Mouse (Mus musculus) megakaryocyte, embryonic 14.5 days (primary cell): ENCODE measurements around the gene 2310022B05Rik. TPM values are rescaled to one million over a fixed set of nuclear protein-coding genes. Genes with fewer than 3 reads are reported as not detected.

ENCODE experiments used
- H3K27me3 ChIP-seq: replicated peaks from 2 replicates; pipeline ENCODE3; 2012; ENCODE audit warnings: inconsistent platforms
- H3K36me3 ChIP-seq: replicated peaks from 2 replicates; pipeline ENCODE3; 2012; ENCODE audit warnings: low read length, inconsistent platforms, mixed read lengths
- H3K4me1 ChIP-seq: 2 replicates; pipeline ENCODE4 v1.6.1; 2012; ENCODE audit warnings: inconsistent platforms
- H3K4me3 ChIP-seq: replicated peaks from 2 replicates; pipeline ENCODE3; 2012; ENCODE audit warnings: moderate library complexity, mild to moderate bottlenecking, inconsistent platforms
- H3K9me3 ChIP-seq: 2 replicates; pipeline ENCODE4 v1.6.1; 2012; ENCODE audit warnings: inconsistent platforms
- FLI1 ChIP-seq: IDR thresholded peaks from 2 replicates; pipeline ENCODE4 v1.6.1; 2012; ENCODE audit warnings: low read length, inconsistent platforms, mixed read lengths
- GATA1 ChIP-seq: IDR thresholded peaks from 3 replicates; pipeline ENCODE4 v1.6.1; 2012; ENCODE audit warnings: mixed read lengths, low read length, inconsistent platforms, borderline replicate concordance
- polyA plus RNA-seq: library from polyadenylated mRNA; stranded (reverse); fragments of >175 nt; gene quantifications from 2 replicates; pipeline ENCODE4 v1.2.3, GENCODE M21; 2012; ENCODE audit warnings: low replicate concordance; ENCODE audit not compliant: insufficient read depth

Gene 2310022B05Rik
- polyA plus RNA-seq, 1 experiment = 7.6 TPM

DNA sequence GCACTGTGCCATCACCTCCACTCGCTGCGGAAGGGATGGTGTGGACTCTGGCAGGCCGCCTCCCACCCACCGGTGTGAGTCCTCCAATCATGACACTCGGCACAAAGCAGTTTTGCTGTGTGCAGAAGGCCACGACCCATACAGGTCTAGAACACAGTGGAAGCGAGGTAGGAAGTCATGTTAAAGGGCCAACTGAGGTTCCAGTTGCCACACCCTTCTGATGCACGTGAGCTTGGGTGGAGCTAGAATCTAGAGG, 28.0 kb downstream of the 2310022B05Rik start:
- Histone ChIP-seq H3K9me3 (no peaks in the 10 kb centered on the region), H3K4me1 (no peaks in the 10 kb centered on the region), H3K36me3 (peaks cover 41% of the 10 kb centered on the region), H3K27me3 (peaks cover 26% of the 10 kb centered on the region), H3K4me3 (no peak overlapping the region)
- TF ChIP-seq FLI1 = no peak
- no peak for TF ChIP-seq GATA1

- TF ChIP-seq GATA1 = no peak
- TF ChIP-seq FLI1 = no peak
- Histone ChIP-seq H3K36me3 (peaks cover 36% of the 10 kb centered on the region), H3K27me3 (peaks cover 29% of the 10 kb centered on the region), H3K4me3 (no peak overlapping the region), H3K4me1 (no peaks in the 10 kb centered on the region), H3K9me3 (no peaks in the 10 kb centered on the region)
These were observed 28.5 kb downstream of the 2310022B05Rik start for GRCm38 (mm10) chr8:124634411-124635246.

GRCm38 (mm10) chr8:124633001-124633703, 30.0 kb downstream of the 2310022B05Rik start:
- no peak overlapping the region for H3K4me3 ChIP-seq

DNA sequence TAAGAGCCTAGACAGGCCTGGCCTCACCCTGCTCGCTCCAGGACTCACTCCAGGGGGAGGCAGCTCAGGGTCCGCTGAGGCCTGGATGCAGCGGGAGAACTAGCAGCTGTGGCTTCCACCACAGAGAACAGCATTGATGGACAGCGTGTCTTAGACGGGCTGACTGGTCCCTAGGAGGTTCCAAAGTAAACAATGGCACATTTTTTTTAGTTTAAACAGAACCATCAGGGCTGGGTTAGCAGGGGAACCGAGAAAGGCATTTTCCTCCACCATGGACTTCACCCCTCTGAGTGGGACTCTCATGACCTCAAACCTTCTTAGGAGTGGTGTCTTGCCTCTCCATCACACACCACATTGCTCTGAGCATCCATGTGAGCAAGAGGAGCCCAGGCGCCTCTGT, 31.2 kb downstream of the 2310022B05Rik start:
- Histone ChIP-seq H3K36me3 (peaks cover 12% of the 10 kb centered on the region), H3K9me3 (peaks cover 2% of the 10 kb centered on the region; the same call in 1 of the 2 replicates), H3K27me3 (peaks cover 41% of the 10 kb centered on the region), H3K4me3 (no peak overlapping the region), H3K4me1 (no peaks in the 10 kb centered on the region)
- no peak for TF ChIP-seq GATA1
- no peak for TF ChIP-seq FLI1

More at GRCm38 (mm10) chr8:124633001-124633703, 30.0 kb downstream of the 2310022B05Rik start:
- no peaks in the 10 kb centered on the region for H3K9me3 ChIP-seq
- TF ChIP-seq FLI1 (no peak), GATA1 (no peak)
- no peaks in the 10 kb centered on the region for H3K4me1 ChIP-seq
- H3K36me3 ChIP-seq = peaks cover 24% of the 10 kb centered on the region
- peaks cover 37% of the 10 kb centered on the region for H3K27me3 ChIP-seq

- no peak overlapping the region for H3K4me3 ChIP-seq
- H3K36me3 ChIP-seq = peaks cover 2% of the 10 kb centered on the region
- peaks cover 10% of the 10 kb centered on the region for H3K9me3 ChIP-seq
- H3K4me1 ChIP-seq = no peaks in the 10 kb centered on the region
- TF ChIP-seq GATA1 (no peak), FLI1 (no peak)
- H3K27me3 ChIP-seq = peaks cover 45% of the 10 kb centered on the region
These were observed 32.3 kb downstream of the 2310022B05Rik start for GRCm38 (mm10) chr8:124630891-124631290.

DNA sequence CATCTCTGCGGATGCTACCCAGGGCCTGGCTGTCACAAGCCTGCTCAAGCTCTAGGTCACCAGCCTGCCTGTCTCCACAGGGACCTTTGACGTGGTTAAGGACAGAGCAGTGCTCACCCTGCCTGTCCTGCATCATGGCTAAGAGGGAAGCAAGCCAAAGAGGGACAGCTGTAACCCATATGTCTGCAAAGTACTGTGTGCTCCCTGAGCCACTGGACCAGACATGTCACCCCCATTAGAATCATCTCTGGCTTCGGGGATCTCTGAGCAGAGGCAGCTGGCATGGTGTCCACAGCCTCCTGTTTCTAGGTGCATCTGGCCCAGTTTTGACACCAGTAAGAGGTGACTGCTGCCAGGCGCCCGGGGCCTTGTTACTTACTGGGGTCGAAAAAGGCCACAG, 32.7 kb downstream of the 2310022B05Rik start:
- H3K27me3 ChIP-seq = peaks cover 45% of the 10 kb centered on the region
- TF ChIP-seq FLI1 (no peak), GATA1 (no peak)

DNA sequence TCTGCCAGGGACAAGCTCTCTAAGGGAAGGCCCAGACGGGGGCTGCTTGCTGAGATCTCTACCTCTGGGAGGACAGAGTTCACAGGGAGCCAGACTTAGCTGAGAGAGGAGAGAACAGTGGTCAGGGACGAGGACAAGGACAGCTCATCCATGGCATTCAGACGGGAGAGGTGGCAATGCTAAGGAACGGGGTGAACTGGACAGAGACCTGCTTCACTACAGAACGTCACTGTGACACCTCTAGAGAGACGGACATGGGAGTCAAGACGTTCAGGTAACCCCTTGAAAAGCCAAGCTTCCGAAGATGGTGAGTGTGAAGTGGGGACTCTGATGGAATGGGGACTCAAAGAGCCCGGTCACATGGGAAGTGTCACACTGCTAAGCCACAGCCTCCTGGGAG, 36.9 kb downstream of the 2310022B05Rik start:
- Histone ChIP-seq H3K4me3 (no peak overlapping the region), H3K4me1 (no peaks in the 10 kb centered on the region), H3K27me3 (peaks cover 48% of the 10 kb centered on the region), H3K36me3 (no peaks in the 10 kb centered on the region), H3K9me3 (peaks cover 19% of the 10 kb centered on the region)
- TF ChIP-seq FLI1 = no peak
- no peak for TF ChIP-seq GATA1

More for the DNA sequence above, 32.7 kb downstream of the 2310022B05Rik start:
- H3K36me3 ChIP-seq = no peaks in the 10 kb centered on the region
- H3K9me3 ChIP-seq = peaks cover 13% of the 10 kb centered on the region
- H3K4me3 ChIP-seq = no peak overlapping the region
- H3K4me1 ChIP-seq = no peaks in the 10 kb centered on the region

- Histone ChIP-seq H3K27me3 (peaks cover 46% of the 10 kb centered on the region), H3K4me1 (peaks cover 12% of the 10 kb centered on the region), H3K36me3 (no peaks in the 10 kb centered on the region), H3K4me3 (no peak overlapping the region), H3K9me3 (peaks cover 13% of the 10 kb centered on the region)
- no peak for TF ChIP-seq GATA1
These were observed 41.9 kb downstream of the 2310022B05Rik start for GRCm38 (mm10) chr8:124621255-124621654.

GRCm38 (mm10) chr8:124618252-124618651, 44.9 kb downstream of the 2310022B05Rik start:
- Histone ChIP-seq H3K4me3 (no peak overlapping the region), H3K27me3 (peaks cover 53% of the 10 kb centered on the region), H3K36me3 (no peaks in the 10 kb centered on the region), H3K9me3 (no peaks in the 10 kb centered on the region; the same call in 1 of the 2 replicates), H3K4me1 (peaks cover 21% of the 10 kb centered on the region)
- no peak for TF ChIP-seq GATA1
- TF ChIP-seq FLI1 = no peak

DNA sequence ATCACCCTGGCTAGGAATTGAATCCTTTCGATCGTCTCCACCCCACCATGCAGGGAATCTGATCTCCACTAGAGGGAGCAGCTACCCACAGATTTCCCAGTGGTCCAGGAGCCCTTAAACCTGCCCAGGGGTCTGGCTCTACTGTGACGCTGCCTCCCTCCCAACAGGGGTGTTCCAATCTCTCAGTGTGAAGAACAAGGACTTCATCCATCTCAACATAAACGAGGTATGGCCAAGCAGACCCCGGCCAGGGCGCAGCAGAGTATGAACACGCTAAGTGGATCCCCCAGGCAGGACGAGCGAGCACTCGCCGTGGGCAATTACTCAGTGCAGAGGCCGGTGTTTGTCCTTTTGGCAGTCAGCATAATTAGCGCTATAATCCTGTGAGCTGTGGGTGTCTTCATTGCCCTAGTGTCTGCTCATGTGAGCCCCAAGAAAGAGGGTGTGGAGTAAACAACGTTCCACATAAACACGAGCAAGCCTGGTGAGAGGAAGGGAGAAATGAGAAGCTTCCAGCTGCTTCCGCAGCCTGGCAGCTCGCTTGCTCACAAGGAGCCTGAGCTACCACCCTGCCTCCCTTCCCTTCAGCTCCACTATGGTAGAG, 45.8 kb downstream of the 2310022B05Rik start:
- TF ChIP-seq GATA1 = no peak
- no peak for TF ChIP-seq FLI1
- H3K4me3 ChIP-seq = peak overlapping the region; percentile 88
- peaks cover 55% of the 10 kb centered on the region for H3K27me3 ChIP-seq
- H3K36me3 ChIP-seq = no peaks in the 10 kb centered on the region
- H3K4me1 ChIP-seq = peaks cover 21% of the 10 kb centered on the region
- no peaks in the 10 kb centered on the region for H3K9me3 ChIP-seq
